Mouse (Mus musculus): Measurements from ENCODE around the gene Vmn1r86. TPM values are rescaled to one million over a fixed set of nuclear protein-coding genes. Genes with fewer than 3 reads are reported as not detected.
"Not testable (repeated sequence)": the region's sequence is repeated elsewhere in the genome, so short reads cannot be mapped to it uniquely, and the experiment has no call there.

Gene Vmn1r86
- total RNA-seq (2021) = not detected
- long read RNA-seq, experiment 1 = 0 reads
- long read RNA-seq, experiment 2 = 0 reads

DNA sequence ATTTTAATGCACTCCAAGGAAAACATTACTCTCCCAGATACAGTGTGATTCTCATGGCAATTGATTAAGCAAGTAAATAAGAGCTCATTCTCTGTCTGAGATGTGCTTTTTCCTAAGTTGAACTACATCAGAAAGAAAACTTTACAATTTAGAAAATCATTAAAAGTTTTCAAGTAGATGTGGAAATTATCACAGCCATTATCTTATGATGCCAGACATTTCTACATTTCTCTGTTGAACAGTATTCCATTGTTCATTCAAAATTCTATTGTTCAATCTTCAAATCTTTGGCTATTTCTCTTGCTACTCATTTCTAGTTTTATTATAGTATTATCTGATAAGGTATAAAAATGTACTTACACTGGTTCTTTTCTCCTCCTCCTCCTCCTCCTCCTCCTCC is at the start of gene Vmn1r86:
TSS of gene Vmn1r86 (minus strand) at position 101 of the 400 bp plus-strand sequence.
- DNase-seq (ENCODE audit: low spot score in 2 of 2) = no peak

DNA sequence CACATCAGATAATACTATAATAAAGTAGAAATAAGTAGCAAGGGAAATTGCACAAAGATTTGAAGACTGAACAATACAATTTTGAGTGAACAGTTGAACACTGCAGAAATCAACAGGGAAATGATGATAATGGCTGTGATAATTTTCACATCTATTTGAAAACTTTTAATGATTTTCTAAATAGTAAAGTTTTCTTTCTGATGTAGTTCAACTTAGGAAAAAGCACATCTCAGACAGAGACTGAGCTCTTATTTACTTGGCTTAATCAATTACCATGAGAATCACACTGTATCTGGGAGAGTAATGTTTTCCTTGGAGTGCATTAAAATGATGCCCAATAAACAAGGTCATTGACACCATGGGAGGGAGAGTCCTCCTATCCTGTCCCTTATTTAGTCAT is 39.6 kb upstream of the Vmn1r86 start, which contains the start of gene Vmn1r88:
TSS of gene Vmn1r88 (plus strand) at position 301 of the 400 bp plus-strand sequence.
- no peak for DNase-seq (ENCODE audit: low spot score in 2 of 2)

DNA sequence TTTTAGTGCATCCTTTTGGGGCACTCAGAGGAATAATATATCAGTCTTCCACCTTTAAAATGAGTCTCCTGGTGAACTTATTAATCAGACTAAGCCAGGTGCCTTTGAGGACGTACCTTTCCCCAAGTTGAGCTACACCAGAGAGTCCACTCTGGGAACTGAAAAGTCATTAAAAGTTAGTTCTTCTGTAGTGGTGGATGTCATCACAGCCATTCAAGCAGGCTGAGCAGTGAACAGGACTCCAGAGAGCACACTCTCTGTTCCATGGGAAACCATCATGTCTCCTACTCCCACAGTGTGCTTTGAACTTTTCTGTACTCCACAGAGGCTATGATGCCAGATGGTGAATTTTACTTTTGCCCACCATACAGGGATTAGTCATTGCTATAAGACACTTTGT is 20.3 kb upstream of the Vmn1r86 start, which contains the start of gene Vmn1r87:
TSS of gene Vmn1r87 (minus strand) at position 101 of the 400 bp plus-strand sequence.
- no peak for DNase-seq (ENCODE audit: low spot score in 2 of 2)

DNA sequence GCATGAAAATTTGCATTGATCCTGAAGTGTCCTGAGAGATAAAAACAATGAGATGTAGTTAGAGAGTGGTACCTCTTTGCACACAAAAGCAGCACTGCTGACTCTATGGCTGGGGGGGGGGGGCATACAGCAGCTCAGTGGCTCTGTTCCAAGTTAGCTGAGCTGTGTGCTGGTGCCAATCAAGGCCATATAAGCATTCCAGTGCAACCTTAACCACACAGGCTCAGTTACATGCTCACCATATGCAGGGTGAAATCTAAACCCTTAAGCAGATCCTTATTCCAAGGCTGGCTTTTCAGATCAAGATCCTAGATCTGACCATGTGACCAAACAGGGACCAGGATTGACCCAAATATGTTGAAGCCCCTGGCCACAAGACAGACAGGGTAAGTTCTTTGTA is 17.6 kb upstream of the Vmn1r86 start:
- DNase-seq (ENCODE audit: low spot score in 2 of 2) = no peak

DNA sequence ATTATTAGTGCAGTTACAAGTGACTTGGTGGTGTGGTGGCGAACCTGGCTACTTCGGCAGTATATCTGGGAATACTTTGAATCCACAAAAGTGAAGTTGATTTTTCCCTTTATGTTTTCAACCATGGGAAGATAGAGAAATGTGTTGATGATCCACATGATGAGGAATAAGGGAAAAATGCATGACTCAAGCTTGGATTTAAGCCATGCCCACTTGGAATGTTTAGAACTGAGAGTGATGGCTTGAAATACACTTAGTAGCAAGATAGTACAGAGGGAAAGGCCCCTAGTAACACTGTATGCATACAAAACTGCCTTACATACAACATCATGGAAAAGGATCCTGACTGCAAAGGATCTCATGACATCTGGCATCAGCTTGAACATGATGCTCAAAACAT is 12.1 kb upstream of the Vmn1r86 start:
- DNase-seq (ENCODE audit: low spot score in 2 of 2) = no peak

DNA sequence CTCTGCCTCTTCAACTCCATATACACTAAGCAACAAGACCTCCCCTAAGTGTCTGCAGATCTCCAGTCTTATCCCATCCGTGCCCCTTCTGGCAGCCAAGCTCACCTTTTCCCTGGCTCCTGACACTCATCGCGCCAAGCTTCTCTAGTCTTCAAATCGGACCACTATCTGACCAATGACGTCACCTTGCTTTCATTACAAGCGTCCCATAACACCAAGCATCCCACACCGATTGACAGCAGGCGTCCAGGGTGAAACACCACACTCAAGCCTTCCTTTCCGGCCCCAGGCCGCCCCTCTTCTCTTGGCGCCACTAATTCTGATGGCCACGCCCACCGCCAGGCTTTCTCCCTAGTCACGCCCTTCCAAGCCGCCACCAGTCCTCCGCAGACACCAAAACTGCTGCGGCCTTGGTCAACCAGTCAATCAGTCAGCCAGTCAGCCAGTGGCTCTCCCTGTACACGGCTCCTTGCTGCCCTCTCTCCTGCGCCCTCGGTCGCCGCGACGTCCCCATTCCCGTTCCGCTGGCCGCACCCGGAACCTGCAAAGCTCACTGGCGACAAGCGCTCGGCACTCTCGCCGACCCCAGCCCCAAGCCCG is 3.9 kb upstream of the Vmn1r86 start:
- not testable (repeated sequence) for DNase-seq (ENCODE audit: low spot score in 2 of 2)

DNA sequence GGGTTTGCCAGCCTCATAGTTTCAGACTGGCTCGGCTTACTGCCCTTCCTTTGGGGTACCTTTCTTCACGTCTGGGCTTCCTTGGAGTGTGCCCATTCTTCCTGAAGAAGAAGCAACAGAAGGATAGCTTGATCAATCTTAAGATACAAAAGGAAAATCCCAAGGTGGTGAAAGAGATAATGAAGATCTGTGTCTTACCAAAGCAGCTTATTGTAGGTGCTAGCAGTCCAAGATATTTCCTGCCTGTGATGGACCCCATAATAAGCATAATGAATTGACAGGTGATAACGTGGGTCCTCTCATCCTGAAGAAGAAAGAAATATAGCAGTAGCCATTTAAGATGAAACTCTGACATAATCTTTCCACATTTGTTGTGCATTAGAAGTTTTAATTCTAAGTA is 24.6 kb downstream of the Vmn1r86 start, which contains the start of gene Vmn1r85:
TSS of gene Vmn1r85 (minus strand) at position 101 of the 400 bp plus-strand sequence.
- no peak for DNase-seq (ENCODE audit: low spot score in 2 of 2)

DNA sequence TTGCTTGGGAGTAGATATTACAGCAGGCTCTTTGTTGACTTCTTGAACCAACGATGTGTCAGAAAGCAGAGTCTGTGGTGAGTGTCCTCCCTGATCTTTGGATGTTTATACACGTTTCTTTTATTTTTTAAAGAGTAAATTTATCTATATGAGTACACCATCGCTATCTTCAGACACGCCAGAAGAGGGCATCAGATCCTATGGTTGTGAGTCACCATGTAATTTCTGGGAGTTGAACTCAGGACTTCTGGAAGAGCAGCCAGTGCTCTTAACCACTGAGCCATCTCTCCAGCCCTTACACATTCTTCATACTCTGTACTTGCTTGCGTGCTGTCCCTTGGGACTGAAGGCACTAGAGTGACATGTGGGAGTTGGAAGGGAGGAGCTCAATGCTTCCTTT is 47.4 kb downstream of the Vmn1r86 start:
- no peak for DNase-seq (ENCODE audit: low spot score in 2 of 2)

DNA sequence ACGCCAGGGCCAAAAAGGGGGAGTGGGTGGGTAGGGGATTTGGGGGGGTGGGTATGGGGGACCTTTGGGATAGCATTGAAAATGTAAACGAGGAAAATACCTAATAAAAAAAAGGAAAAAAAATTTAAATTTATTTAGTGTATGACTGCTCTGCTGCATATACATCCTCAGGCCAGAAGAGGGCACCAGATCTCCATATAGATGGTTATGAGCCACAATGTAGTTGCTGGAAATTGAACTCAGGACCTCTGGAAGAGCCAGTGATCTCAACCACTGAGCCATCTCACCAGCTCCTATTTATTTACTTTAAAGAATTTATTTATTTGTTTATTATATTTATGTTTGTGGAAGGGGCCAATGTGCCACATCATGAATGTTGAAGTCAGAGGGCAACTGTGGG is 56.3 kb downstream of the Vmn1r86 start:
- not testable (repeated sequence) for DNase-seq (ENCODE audit: low spot score in 2 of 2)

DNA sequence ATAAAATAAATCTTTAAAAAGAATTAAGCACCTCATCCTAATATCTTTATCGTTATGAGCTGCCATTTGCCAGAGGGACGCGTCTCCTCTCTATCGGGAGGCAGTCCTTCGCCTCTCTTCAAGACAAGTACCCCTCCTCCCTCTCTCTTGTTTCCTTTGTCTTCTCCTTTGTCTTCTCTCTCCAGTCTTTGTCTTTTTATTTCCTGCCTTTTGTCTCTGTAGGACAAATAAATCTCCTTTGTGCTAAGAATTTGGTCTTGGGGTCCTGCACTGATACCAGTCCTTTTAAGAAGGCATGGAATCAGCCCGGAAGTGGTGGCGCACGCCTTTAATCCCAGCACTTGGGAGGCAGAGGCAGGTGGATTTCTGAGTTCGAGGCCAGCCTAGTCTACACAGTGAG is 60.2 kb downstream of the Vmn1r86 start:
- no peak for DNase-seq (ENCODE audit: low spot score in 2 of 2)

DNA sequence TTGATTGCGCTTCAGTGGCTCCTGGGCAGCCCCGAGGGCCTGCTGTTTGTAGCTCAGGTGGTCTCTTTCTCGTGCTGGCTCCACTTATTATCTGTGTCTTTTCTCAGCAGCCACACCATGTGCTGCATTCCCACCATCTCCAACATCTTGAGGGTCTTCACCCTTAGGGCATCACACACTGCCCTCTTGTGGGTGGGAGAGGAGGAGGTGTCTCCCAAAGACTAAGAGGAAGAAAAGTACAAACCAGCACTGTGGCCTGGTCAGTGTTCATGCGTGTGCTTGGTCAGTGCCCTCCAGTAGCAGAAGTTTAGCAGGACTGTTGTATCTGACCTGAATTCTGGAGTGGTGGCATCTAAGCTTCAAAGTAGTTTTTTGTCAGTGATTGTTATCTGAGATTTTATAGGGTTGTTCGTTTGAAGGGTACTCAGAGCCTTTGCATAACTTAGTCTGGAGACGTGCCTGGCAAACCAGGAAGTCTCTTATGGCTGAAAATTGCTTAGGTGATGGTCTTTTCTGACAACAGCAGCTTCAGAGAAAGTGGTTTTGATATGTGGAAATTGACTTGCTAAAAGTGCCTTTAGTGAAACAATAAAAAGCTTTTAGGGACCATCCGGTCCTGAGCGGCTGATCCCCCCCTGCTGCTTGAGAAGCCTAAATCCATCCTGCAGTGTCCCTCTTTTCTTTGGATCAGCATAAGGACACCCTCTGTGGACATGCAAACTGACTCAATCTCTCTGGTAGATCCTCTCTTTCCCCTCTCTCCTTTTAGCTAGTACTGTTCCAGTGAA is 62.6 kb downstream of the Vmn1r86 start:
- DNase-seq (ENCODE audit: low spot score in 2 of 2) = no peak

DNA sequence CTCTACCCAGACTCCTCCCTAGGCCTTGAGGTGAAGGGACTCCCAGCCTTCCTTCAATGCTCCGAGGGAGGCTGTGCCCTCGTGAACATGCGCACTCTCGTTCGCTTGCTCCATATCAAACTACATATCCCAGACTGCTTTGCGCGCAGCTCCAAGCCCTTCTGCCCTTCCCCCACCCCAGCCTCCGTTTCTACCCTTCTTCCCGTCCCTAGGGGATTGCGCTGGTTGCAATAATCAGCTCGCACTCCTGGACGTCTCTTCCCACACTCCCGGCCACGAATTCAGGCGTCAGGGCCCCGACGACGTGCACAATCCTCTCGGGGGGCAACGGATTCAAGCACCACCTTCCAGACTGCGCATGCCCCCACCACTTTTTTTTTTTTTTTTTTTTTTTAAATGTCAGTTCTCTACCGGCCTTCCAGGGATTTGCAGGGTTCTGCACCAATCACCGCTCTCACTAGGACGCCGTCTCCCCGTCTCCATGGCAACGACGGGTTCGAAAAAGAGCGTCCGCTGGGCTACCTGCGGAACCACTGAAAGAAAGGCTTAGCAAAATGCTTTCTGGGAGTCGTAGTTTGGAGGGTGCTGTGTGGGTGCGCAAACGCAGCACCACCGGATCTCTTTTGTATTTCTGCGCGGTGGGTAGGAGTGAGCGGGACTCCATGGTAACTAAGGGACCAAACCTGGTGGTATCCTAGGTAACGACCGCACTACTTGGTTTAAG is 65.3 kb downstream of the Vmn1r86 start, which contains the start of gene Mzf1:
TSS of gene Mzf1 (minus strand) at position 478 of the 724 bp plus-strand sequence.
- peak; percentile 60 to 84 for DNase-seq (ENCODE audit: low spot score in 2 of 2)

DNA sequence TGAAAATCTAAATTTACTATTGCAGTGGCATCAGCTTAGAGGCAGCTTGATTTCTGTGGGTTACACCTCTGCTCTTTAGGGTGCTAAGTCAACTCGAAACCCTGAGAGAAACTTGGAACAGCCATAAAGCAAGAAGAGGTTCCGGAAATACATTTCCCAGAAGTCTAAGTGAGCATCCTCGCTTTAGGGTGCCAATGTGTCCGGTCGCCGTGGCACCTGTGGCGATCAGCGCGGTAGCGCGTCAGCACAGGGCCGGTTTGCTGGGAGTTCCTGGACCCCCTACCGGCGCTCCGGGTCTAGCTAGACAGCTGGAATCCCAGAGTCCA is 65.8 kb downstream of the Vmn1r86 start:
- no peak for DNase-seq (ENCODE audit: low spot score in 2 of 2)

DNA sequence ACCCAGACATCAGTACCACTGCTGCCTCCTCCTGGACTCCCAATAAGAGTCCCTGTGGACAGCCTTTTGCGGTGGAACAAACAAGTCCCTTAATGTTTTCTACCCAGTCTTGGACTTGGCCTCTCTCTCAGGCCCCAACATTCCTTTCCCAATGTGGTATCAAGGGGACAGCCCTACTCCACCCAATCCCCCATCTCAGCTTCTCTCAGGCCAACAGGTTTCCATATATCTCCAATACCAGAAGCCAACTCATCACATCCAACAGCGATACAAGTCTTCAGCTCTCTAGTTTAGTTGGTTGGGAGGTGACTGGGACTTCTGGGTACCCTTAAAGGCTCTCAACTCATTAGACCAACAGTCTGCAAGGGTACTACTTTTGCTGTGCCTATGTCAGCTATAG is 66.2 kb downstream of the Vmn1r86 start:
- no peak for DNase-seq (ENCODE audit: low spot score in 2 of 2)

DNA sequence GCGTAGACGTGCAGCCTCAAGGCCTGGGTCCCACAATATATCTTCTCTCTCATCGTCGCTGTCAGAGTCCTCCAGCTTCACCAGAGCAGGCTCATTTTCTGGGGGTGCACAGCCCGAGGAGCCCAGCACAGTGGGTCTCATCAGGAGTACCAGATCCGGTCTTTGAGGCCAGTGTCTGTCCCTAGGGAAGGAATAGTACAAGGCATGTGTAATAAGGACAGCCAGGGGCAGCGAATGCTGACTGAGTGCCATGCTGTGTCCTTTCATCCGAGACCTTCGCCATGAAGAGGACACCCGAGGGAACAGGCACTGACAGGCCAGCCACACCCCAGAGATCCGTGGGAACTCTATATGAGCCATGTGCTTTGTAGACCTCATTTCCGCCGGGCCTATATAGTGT is 66.7 kb downstream of the Vmn1r86 start:
- DNase-seq (ENCODE audit: low spot score in 2 of 2) = no peak

Other genes starting within 250 kb of the Vmn1r86 start
- gene Zfp128, start 238.7 kb downstream of the Vmn1r86 start, total RNA-seq (2021) = 1 to 10 TPM; 5.3 to 5.7 TPM
- 10 to 100 TPM; 11.3 to 12.4 TPM for gene Zscan22, start 222.1 kb downstream of the Vmn1r86 start, total RNA-seq (2021)
- gene Rps5, start 197.6 kb downstream of the Vmn1r86 start, total RNA-seq (2021) = 1,000 to 10,000 TPM; 1,322 to 1,347 TPM
- gene Rnf225, start 192.5 kb downstream of the Vmn1r86 start, total RNA-seq (2021) = under 1 TPM; 0.59 to 0.64 TPM
- 10 to 100 TPM; 12.7 to 13.5 TPM for gene Zfp324, start 154.1 kb downstream of the Vmn1r86 start, total RNA-seq (2021)
- gene Zfp446, start 142.1 kb downstream of the Vmn1r86 start, total RNA-seq (2021) = 10 to 100 TPM in 1 of 2 experiments, 1 to 10 TPM in 1; 9.2 to 11.3 TPM
- 10 to 100 TPM in 1 of 2 experiments, under 1 TPM in 1; 0.70 to 16.3 TPM for gene Slc27a5, start 121.7 kb downstream of the Vmn1r86 start, total RNA-seq (2021)
- gene Trim28, start 120.8 kb downstream of the Vmn1r86 start, total RNA-seq (2021) = 100 to 1,000 TPM; 392 to 400 TPM
- 10 to 100 TPM; 18.4 to 18.5 TPM for gene Zbtb45, start 109.9 kb downstream of the Vmn1r86 start, total RNA-seq (2021)
- 100 to 1,000 TPM; 181 to 189 TPM for gene Chmp2a, start 85.1 kb downstream of the Vmn1r86 start, total RNA-seq (2021)
- 100 to 1,000 TPM; 168 to 181 TPM for gene Ube2m, start 81.6 kb downstream of the Vmn1r86 start, total RNA-seq (2021)
- gene Mzf1, start 65.2 kb downstream of the Vmn1r86 start, total RNA-seq (2021) = 1 to 10 TPM; 5.5 to 6.0 TPM
- gene Vmn1r85, start 24.7 kb downstream of the Vmn1r86 start, total RNA-seq (2021) = not detected
- gene Vmn1r87, start 20.2 kb upstream of the Vmn1r86 start, total RNA-seq (2021) = not detected
- under 1 TPM; 0.08 to 0.14 TPM for gene Vmn1r88, start 39.7 kb upstream of the Vmn1r86 start, total RNA-seq (2021)
- not detected for gene Vmn1r89, start 93.1 kb upstream of the Vmn1r86 start, total RNA-seq (2021)
- gene Lig1, start 157.4 kb upstream of the Vmn1r86 start, total RNA-seq (2021) = 10 to 100 TPM; 51.5 to 60.6 TPM
- 10 to 100 TPM; 12.2 to 12.5 TPM for gene Zswim9, start 158.8 kb upstream of the Vmn1r86 start, total RNA-seq (2021)
- 1 to 10 TPM in 1 of 2 experiments, under 1 TPM in 1; 0.42 to 1.1 TPM for gene Pla2g4c, start 204.7 kb upstream of the Vmn1r86 start, total RNA-seq (2021)